ENCODE assay signal across 7 mouse cellular contexts in the genomic region with DNA sequence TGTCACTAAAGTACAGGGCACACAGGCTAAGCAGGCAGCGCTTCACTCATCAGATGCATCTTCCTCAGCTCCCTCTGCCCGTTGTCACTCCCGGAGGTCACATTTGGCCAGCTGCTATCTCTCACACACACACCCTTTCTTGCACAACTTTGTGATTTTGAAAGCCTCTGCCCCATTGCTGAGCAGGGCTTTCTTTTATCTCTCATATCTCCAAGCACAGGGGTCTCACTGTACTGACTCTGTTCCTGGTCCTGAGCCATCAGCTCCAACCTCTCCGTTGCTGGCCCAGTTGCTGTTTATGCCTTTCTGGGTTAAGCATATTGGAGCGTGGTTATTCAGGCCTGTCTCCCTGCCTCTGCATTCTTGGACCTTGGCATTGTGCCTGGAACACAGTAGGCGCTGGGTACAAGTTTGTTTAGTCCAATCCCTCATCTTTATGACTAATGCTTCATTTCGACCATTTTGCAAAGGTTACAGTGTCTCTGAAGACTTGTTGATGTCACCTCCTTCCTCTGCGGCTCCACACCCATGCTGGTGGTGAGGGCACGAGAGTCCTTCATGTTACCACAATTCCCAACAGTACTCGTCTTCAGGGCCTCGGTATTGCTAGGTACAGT.
DNase-seq lines count a peak whose midpoint lies in the region; ATAC-seq lines count a peak whose summit lies in the region.

No protein-coding gene starts in this region.

- DNase-seq in 3T3-L1 (ENCODE audit: low read depth, low spot score): peak; percentile 97
- DNase-seq in MEL-GATA-1-ER (ENCODE audit: extremely low read depth, low read depth): peak; percentile 3
- no peak for DNase-seq in hindbrain, embryonic 10.5 days (ENCODE audit: low spot score)
- no peak for DNase-seq in left cerebral cortex, postnatal 14 days (ENCODE audit: low spot score in 2 of 2)

- no peaks in the 10 kb centered on the region for H3K27me3 ChIP-seq in heart, embryonic 12.5 days (replicated peaks)
- H3K27me3 ChIP-seq in lung, embryonic 15.5 days: no peaks in the 10 kb centered on the region
- 0 out of 2 replicates have a peak, but pooled peaks cover 5% of the 10 kb centered on the region for H3K27me3 ChIP-seq in hindbrain, embryonic 10.5 days (ENCODE audit: insufficient read depth, poor library complexity, severe bottlenecking)

- H3K4me2 ChIP-seq in heart, embryonic 12.5 days: no peak overlapping the region
- H3K4me2 ChIP-seq in lung, embryonic 15.5 days: no peak overlapping the region

- H3K27ac ChIP-seq in heart, embryonic 12.5 days (ENCODE audit: poor library complexity, severe bottlenecking): peak overlapping the region; percentile 22
- peak overlapping the region; percentile 100 for H3K27ac ChIP-seq in lung, embryonic 15.5 days
- H3K27ac ChIP-seq in hindbrain, embryonic 10.5 days: no peak overlapping the region

- no peaks in the 10 kb centered on the region for H3K9me3 ChIP-seq in heart, embryonic 12.5 days (replicated peaks)
- H3K9me3 ChIP-seq in lung, embryonic 15.5 days: no peaks in the 10 kb centered on the region
- no peaks in the 10 kb centered on the region for H3K9me3 ChIP-seq in hindbrain, embryonic 10.5 days

- peaks cover 41% of the 10 kb centered on the region for H3K4me1 ChIP-seq in heart, embryonic 12.5 days (replicated peaks)
- peaks cover 55% of the 10 kb centered on the region for H3K4me1 ChIP-seq in lung, embryonic 15.5 days
- peaks cover 35% of the 10 kb centered on the region for H3K4me1 ChIP-seq in hindbrain, embryonic 10.5 days (replicated peaks)

- 43% methylated on average over 11 of the region's 11 CpGs for WGBS in heart, embryonic 12.5 days
- WGBS in lung, embryonic 15.5 days: 27% methylated on average over 11 of the region's 11 CpGs
- WGBS in hindbrain, embryonic 10.5 days: 76% methylated on average over 11 of the region's 11 CpGs

- H3K9ac ChIP-seq in heart, embryonic 12.5 days: no peak overlapping the region
- H3K9ac ChIP-seq in lung, embryonic 15.5 days: no peak overlapping the region

- no peaks in the 10 kb centered on the region for H3K36me3 ChIP-seq in heart, embryonic 12.5 days
- H3K36me3 ChIP-seq in lung, embryonic 15.5 days: no peaks in the 10 kb centered on the region
- no peaks in the 10 kb centered on the region for H3K36me3 ChIP-seq in hindbrain, embryonic 10.5 days

- H3K4me3 ChIP-seq in heart, embryonic 12.5 days: no peak overlapping the region
- no peak overlapping the region for H3K4me3 ChIP-seq in lung, embryonic 15.5 days
- no peak overlapping the region for H3K4me3 ChIP-seq in hindbrain, embryonic 10.5 days

- intact Hi-C loops in left cerebral cortex, postnatal 14 days (cut with DNase I): loop anchor here (5.0 kb wide), 2 partner anchors 43 to 98 kb away; no protein-coding TSS in a partner anchor

- ATAC-seq in heart, embryonic 12.5 days (ENCODE audit: insufficient number of reproducible peaks, low FRiP score): no peak
- ATAC-seq in lung, embryonic 15.5 days (ENCODE audit: borderline replicate concordance, extremely low read depth, low FRiP score, low TSS enrichment): no peak
- no peak for ATAC-seq in erythroid progenitor cell, adult 5-6 weeks (replicated peaks; ENCODE audit: low FRiP score, poor library complexity, severe bottlenecking)

Comparison
In these comparisons a context has a peak if more than half of its experiments do, and no peak if none do; other contexts are left out.
1. DNase-seq: peak in 3T3-L1 (single experiment) and MEL-GATA-1-ER (single experiment); none in hindbrain, embryonic 10.5 days (single experiment) and left cerebral cortex, postnatal 14 days (0 of 2).